14 mouse cellular contexts compared by ENCODE assay signal in the genomic region with DNA sequence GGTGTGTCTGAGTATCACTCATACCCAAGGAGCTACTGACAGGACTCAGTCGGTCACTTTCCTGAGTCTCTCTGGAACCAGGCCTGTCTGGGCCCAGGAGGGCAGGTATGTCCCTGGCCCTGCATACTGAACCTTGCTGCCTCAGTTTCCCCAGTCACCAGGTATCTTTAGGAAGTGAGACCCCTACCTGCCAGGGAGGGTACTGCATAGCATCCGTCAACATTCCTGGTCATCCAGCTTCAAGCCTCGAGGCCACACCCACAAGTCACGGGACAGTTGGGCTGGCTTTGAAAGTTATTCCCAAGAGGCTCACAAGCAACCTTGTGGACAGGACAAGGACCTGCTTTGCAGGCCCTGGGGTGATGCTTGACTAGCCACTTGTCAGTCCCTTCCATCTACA. TPM values are rescaled to one million over a fixed set of nuclear protein-coding genes. Genes with fewer than 3 reads are reported as not detected.
A peak's percentile ranks its signal among the peaks of the same experiment; 100 is the strongest.
DNase-seq lines count a peak whose midpoint lies in the region; ATAC-seq and TF ChIP-seq lines count a peak whose summit lies in the region.
"Had no signal": no experiment of that assay in that cellular context is flagged by ENCODE, and none has a peak within 500 bp of the region (broad histone marks: within the 10 kb centered on the region; RNA-seq: fewer than 3 reads in every experiment).

No protein-coding gene starts in this region.

- TF ChIP-seq CTCF in gastrocnemius, adult 2 months (IDR thresholded peaks at IDR 0.05): peak; percentile 54
- peak; percentile 41 for TF ChIP-seq CTCF in liver, adult 2 months (IDR thresholded peaks at IDR 0.05; ENCODE audit: low read depth, low read length)
- peak; percentile 70 for TF ChIP-seq CTCF in intestine, postnatal 0 days (IDR thresholded peaks at IDR 0.05; ENCODE audit: low read depth)

- WGBS in liver, adult 2 months: 59% methylated on average over 4 of the region's 4 CpGs
- 58% methylated on average over 4 of the region's 4 CpGs for WGBS in intestine, postnatal 0 days

- no peak for DNase-seq in gastrocnemius, adult 2 months
- DNase-seq in gastrocnemius, postnatal 36 days: no peak
- no peak for DNase-seq in liver, adult 2 months (ENCODE audit: extremely low read depth, low read depth, low spot score)
- DNase-seq in liver (no peak), ES-CJ7 (ENCODE audit: low read depth, low spot score) (peak; percentile 63)
- no peak for DNase-seq in right cerebral cortex, postnatal 10 days (ENCODE audit: low spot score in 2 of 2)
- no peak for DNase-seq in B cell, adult 2 months
- DNase-seq: cerebellum, adult 9-11 months had no signal

- intact Hi-C loops in gastrocnemius, adult 2 months (cut with DNase I): no loop called here
- intact Hi-C loops in gastrocnemius, postnatal 36 days (cut with DNase I): no loop called here

- H3K36me3 ChIP-seq in liver, adult 2 months (ENCODE audit: control insufficient read depth, insufficient read depth, low read length): no peaks in the 10 kb centered on the region
- H3K36me3 ChIP-seq in intestine, postnatal 0 days (ENCODE audit: control insufficient read depth, insufficient read depth): no peaks in the 10 kb centered on the region
- H3K36me3 ChIP-seq: forebrain, embryonic 15.5 days; heart, embryonic 13.5 days; liver, embryonic 15.5 days; midbrain, embryonic 15.5 days had no signal

- no peak for ATAC-seq in intestine, postnatal 0 days
- ATAC-seq: forebrain, embryonic 15.5 days; midbrain, embryonic 15.5 days had no signal

- no peaks in the 10 kb centered on the region for H3K9me3 ChIP-seq in intestine, postnatal 0 days (ENCODE audit: control insufficient read depth)
- H3K9me3 ChIP-seq: liver, embryonic 15.5 days; midbrain, embryonic 15.5 days had no signal

- TF ChIP-seq POLR2A in liver, adult 2 months (IDR thresholded peaks at IDR 0.05; ENCODE audit: extremely low read depth, insufficient read depth, low read length): no peak

- no peak overlapping the region for H3K4me3 ChIP-seq in gastrocnemius, adult 2 months
- no peak overlapping the region for H3K4me3 ChIP-seq in liver, adult 2 months (ENCODE audit: insufficient read depth, low read depth, low read length)
- H3K4me3 ChIP-seq in intestine, postnatal 0 days (ENCODE audit: low read depth, low read length): no peak overlapping the region
- H3K4me3 ChIP-seq: forebrain, embryonic 15.5 days; heart, embryonic 13.5 days; liver, embryonic 15.5 days; midbrain, embryonic 15.5 days had no signal

- no peaks in the 10 kb centered on the region for H3K27me3 ChIP-seq in liver, adult 2 months (ENCODE audit: control insufficient read depth, insufficient read depth, low read length)
- no peaks in the 10 kb centered on the region for H3K27me3 ChIP-seq in intestine, postnatal 0 days (replicated peaks; ENCODE audit: control insufficient read depth, insufficient read depth, low read length)
- H3K27me3 ChIP-seq: forebrain, embryonic 15.5 days; liver, embryonic 15.5 days; midbrain, embryonic 15.5 days had no signal

- no peak overlapping the region for H3K9ac ChIP-seq in liver, adult 2 months (ENCODE audit: low read depth, low read length)
- H3K9ac ChIP-seq in intestine, postnatal 0 days (ENCODE audit: low read depth, low read length): no peak overlapping the region
- H3K9ac ChIP-seq: forebrain, embryonic 15.5 days; heart, embryonic 13.5 days; liver, embryonic 15.5 days; midbrain, embryonic 15.5 days had no signal

- no peak overlapping the region for H3K27ac ChIP-seq in gastrocnemius, adult 2 months
- no peak overlapping the region for H3K27ac ChIP-seq in liver, adult 2 months (replicated peaks; ENCODE audit: insufficient read depth, low read depth, low read length)
- H3K27ac ChIP-seq in intestine, postnatal 0 days (ENCODE audit: low read depth, low read length): no peak overlapping the region
- H3K27ac ChIP-seq: forebrain, embryonic 15.5 days; heart, embryonic 13.5 days; liver, embryonic 15.5 days; midbrain, embryonic 15.5 days had no signal

- no peak overlapping the region for H3K4me2 ChIP-seq in intestine, postnatal 0 days (replicated peaks; ENCODE audit: low read depth)
- H3K4me2 ChIP-seq: forebrain, embryonic 15.5 days; heart, embryonic 13.5 days; liver, embryonic 15.5 days; midbrain, embryonic 15.5 days had no signal

- no peaks in the 10 kb centered on the region for H3K79me2 ChIP-seq in liver, adult 2 months (ENCODE audit: control insufficient read depth, insufficient read depth, low read length)

- H3K4me1 ChIP-seq in liver, adult 2 months (ENCODE audit: control insufficient read depth, insufficient read depth, low read length): no peaks in the 10 kb centered on the region
- H3K4me1 ChIP-seq in intestine, postnatal 0 days (replicated peaks; ENCODE audit: control insufficient read depth, insufficient read depth, low read length): no peaks in the 10 kb centered on the region
- H3K4me1 ChIP-seq: forebrain, embryonic 15.5 days; heart, embryonic 13.5 days; liver, embryonic 15.5 days; midbrain, embryonic 15.5 days had no signal

RNA-seq across cellular contexts. Expression of a gene that starts 53.3 kb away (rescaled TPM):
- total RNA-seq in gastrocnemius, adult 2 months (2021): not detected
- total RNA-seq in gastrocnemius, postnatal 36 days (2021): not detected
- total RNA-seq in liver, adult 2 months (2014; rRNA removed): not detected in 2 replicates
- polyA plus RNA-seq in liver, adult 2 months (2012; rRNA removed): not detected in 2 replicates
- 0.29 and 2.1 TPM in 2 replicates for polyA plus RNA-seq in intestine, postnatal 0 days (2015; fragmentation: Nextera tagmentation; extraction: Ambion mirVana)
- total RNA-seq: adrenal gland, adult 18-20 months had no signal
- polyA plus RNA-seq: forebrain, embryonic 15.5 days; midbrain, embryonic 15.5 days had no signal
